Mouse (Mus musculus): ENCODE data around the gene Fen1. TPM values are rescaled to one million over a fixed set of nuclear protein-coding genes. Genes with fewer than 3 reads are reported as not detected.
"Not testable (repeated sequence)": the region's sequence is repeated elsewhere in the genome, so short reads cannot be mapped to it uniquely, and the experiment has no call there.

Fen1 gene
- polyA plus RNA-seq, 1 experiment from 2014 or later, result 27.6 TPM

GRCm38 (mm10) chr19:10169179-10169578, 34.8 kb downstream of the Fen1 start:
- Histone ChIP-seq H3K9me3 (ENCODE audit: control insufficient read depth, low read length) (no peaks in the 10 kb centered on the region), H3K4me2 (ENCODE audit: low read length) (no peak overlapping the region), H3K36me3 (ENCODE audit: control insufficient read depth, insufficient read depth, low read length) (no peaks in the 10 kb centered on the region), H3K4me3 (ENCODE audit: low read length) (no peak overlapping the region), H3K27ac (ENCODE audit: low read depth, low read length) (no peak overlapping the region), H3K4me1 (ENCODE audit: control insufficient read depth, insufficient read depth, low read depth, low read length) (no peaks in the 10 kb centered on the region), H3K9ac (ENCODE audit: low read depth, low read length) (no peak overlapping the region), H3K27me3 (replicated peaks; ENCODE audit: control insufficient read depth, insufficient read depth, low read length) (no peaks in the 10 kb centered on the region)
- ATAC-seq, result no peak

- no peak overlapping the region for H3K4me2 ChIP-seq (ENCODE audit: low read length)
- H3K9ac ChIP-seq (ENCODE audit: low read depth, low read length), result no peak overlapping the region
- no peak overlapping the region for H3K4me3 ChIP-seq (ENCODE audit: low read length)
- no peak for ATAC-seq
- H3K27me3 ChIP-seq (replicated peaks; ENCODE audit: control insufficient read depth, insufficient read depth, low read length), result no peaks in the 10 kb centered on the region
- H3K9me3 ChIP-seq (ENCODE audit: control insufficient read depth, low read length), result no peaks in the 10 kb centered on the region
- no peaks in the 10 kb centered on the region for H3K4me1 ChIP-seq (ENCODE audit: control insufficient read depth, insufficient read depth, low read depth, low read length)
- WGBS, result 90% methylated on average over 3 of the region's 3 CpGs
- no peak overlapping the region for H3K27ac ChIP-seq (ENCODE audit: low read depth, low read length)
- H3K36me3 ChIP-seq (ENCODE audit: control insufficient read depth, insufficient read depth, low read length), result no peaks in the 10 kb centered on the region
Measured at GRCm38 (mm10) chr19:10168441-10168840, 35.5 kb downstream of the Fen1 start.

DNA sequence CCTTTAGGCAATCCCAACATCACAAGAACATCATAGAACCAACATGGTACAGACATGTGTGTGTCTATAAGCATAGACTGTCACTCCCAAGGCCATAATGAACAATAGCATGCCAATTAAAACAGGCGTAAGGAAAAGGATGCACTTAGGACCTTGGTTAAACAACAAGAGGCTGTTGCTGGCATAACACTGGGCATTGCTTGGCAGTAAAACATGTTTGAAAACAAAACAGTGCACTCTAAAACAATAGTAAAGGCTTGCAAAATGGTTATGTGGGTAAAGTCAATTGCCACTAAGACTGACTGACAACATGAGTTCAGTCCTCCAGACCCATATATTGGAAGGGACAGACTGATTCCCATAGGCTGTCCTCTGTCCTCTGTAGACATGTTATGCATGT, 36.0 kb downstream of the Fen1 start:
- 90% methylated on average over 1 of the region's 1 CpGs for WGBS
- H3K27me3 ChIP-seq (replicated peaks; ENCODE audit: control insufficient read depth, insufficient read depth, low read length), result no peaks in the 10 kb centered on the region
- H3K4me2 ChIP-seq (ENCODE audit: low read length), result no peak overlapping the region
- H3K27ac ChIP-seq (ENCODE audit: low read depth, low read length), result no peak overlapping the region
- H3K4me3 ChIP-seq (ENCODE audit: low read length), result no peak overlapping the region
- H3K9ac ChIP-seq (ENCODE audit: low read depth, low read length), result no peak overlapping the region
- no peak for ATAC-seq
- H3K36me3 ChIP-seq (ENCODE audit: control insufficient read depth, insufficient read depth, low read length), result no peaks in the 10 kb centered on the region
- H3K9me3 ChIP-seq (ENCODE audit: control insufficient read depth, low read length), result no peaks in the 10 kb centered on the region
- H3K4me1 ChIP-seq (ENCODE audit: control insufficient read depth, insufficient read depth, low read depth, low read length), result no peaks in the 10 kb centered on the region

GRCm38 (mm10) chr19:10167112-10167511, 36.9 kb downstream of the Fen1 start:
- H3K9ac ChIP-seq (ENCODE audit: low read depth, low read length), result no peak overlapping the region
- no peaks in the 10 kb centered on the region for H3K36me3 ChIP-seq (ENCODE audit: control insufficient read depth, insufficient read depth, low read length)
- H3K4me1 ChIP-seq (ENCODE audit: control insufficient read depth, insufficient read depth, low read depth, low read length), result no peaks in the 10 kb centered on the region
- no peak overlapping the region for H3K4me2 ChIP-seq (ENCODE audit: low read length)
- 77% methylated on average over 4 of the region's 4 CpGs for WGBS
- ATAC-seq, result no peak
- no peaks in the 10 kb centered on the region for H3K27me3 ChIP-seq (replicated peaks; ENCODE audit: control insufficient read depth, insufficient read depth, low read length)
- H3K4me3 ChIP-seq (ENCODE audit: low read length), result no peak overlapping the region
- no peaks in the 10 kb centered on the region for H3K9me3 ChIP-seq (ENCODE audit: control insufficient read depth, low read length)
- H3K27ac ChIP-seq (ENCODE audit: low read depth, low read length), result no peak overlapping the region

GRCm38 (mm10) chr19:10165928-10166327, 38.0 kb downstream of the Fen1 start:
- H3K4me3 ChIP-seq (ENCODE audit: low read length); H3K4me1 ChIP-seq (ENCODE audit: control insufficient read depth, insufficient read depth, low read depth, low read length); H3K9ac ChIP-seq (ENCODE audit: low read depth, low read length); H3K27ac ChIP-seq (ENCODE audit: low read depth, low read length); ATAC-seq; H3K4me2 ChIP-seq (ENCODE audit: low read length); H3K36me3 ChIP-seq (ENCODE audit: control insufficient read depth, insufficient read depth, low read length); H3K9me3 ChIP-seq (ENCODE audit: control insufficient read depth, low read length); H3K27me3 ChIP-seq (replicated peaks; ENCODE audit: control insufficient read depth, insufficient read depth, low read length): not testable (repeated sequence)
- 93% methylated on average over 4 of the region's 4 CpGs for WGBS

DNA sequence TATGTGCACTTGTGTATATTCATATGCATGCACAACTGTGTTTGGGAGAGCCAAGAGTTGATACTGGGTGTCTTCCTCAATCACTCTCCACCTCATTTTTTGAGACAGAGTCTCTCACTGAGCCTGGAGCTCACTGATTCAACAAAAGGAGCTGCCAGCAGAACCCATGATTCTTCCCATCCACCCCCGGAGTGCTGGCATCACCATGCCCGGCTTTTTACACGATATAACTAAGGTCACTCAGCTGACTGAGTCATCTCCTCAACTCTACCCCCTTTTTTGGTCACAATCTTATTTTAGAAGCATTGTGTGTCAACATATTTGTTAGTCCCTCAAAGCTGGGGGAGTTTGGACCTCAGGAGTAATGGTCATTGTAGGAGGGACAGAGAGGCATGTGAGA, 40.1 kb downstream of the Fen1 start:
- 84% methylated on average over 3 of the region's 3 CpGs for WGBS

GRCm38 (mm10) chr19:10157725-10158124, 46.2 kb downstream of the Fen1 start:
- no peak overlapping the region for H3K9ac ChIP-seq (ENCODE audit: low read depth, low read length)
- H3K4me3 ChIP-seq (ENCODE audit: low read length), result no peak overlapping the region
- no peak overlapping the region for H3K4me2 ChIP-seq (ENCODE audit: low read length)
- no peaks in the 10 kb centered on the region for H3K36me3 ChIP-seq (ENCODE audit: control insufficient read depth, insufficient read depth, low read length)
- no peaks in the 10 kb centered on the region for H3K9me3 ChIP-seq (ENCODE audit: control insufficient read depth, low read length)
- H3K27me3 ChIP-seq (replicated peaks; ENCODE audit: control insufficient read depth, insufficient read depth, low read length), result no peaks in the 10 kb centered on the region
- ATAC-seq, result no peak
- H3K4me1 ChIP-seq (ENCODE audit: control insufficient read depth, insufficient read depth, low read depth, low read length), result no peaks in the 10 kb centered on the region
- 83% methylated on average over 2 of the region's 2 CpGs for WGBS
- H3K27ac ChIP-seq (ENCODE audit: low read depth, low read length), result no peak overlapping the region

More for the DNA sequence above, 40.1 kb downstream of the Fen1 start:
- H3K27me3 ChIP-seq (replicated peaks; ENCODE audit: control insufficient read depth, insufficient read depth, low read length), result no peaks in the 10 kb centered on the region
- H3K27ac ChIP-seq (ENCODE audit: low read depth, low read length), result no peak overlapping the region
- no peak for ATAC-seq
- H3K4me3 ChIP-seq (ENCODE audit: low read length), result no peak overlapping the region
- H3K4me2 ChIP-seq (ENCODE audit: low read length), result no peak overlapping the region
- no peak overlapping the region for H3K9ac ChIP-seq (ENCODE audit: low read depth, low read length)
- no peaks in the 10 kb centered on the region for H3K4me1 ChIP-seq (ENCODE audit: control insufficient read depth, insufficient read depth, low read depth, low read length)
- H3K9me3 ChIP-seq (ENCODE audit: control insufficient read depth, low read length), result no peaks in the 10 kb centered on the region
- no peaks in the 10 kb centered on the region for H3K36me3 ChIP-seq (ENCODE audit: control insufficient read depth, insufficient read depth, low read length)

- Histone ChIP-seq H3K4me1 (ENCODE audit: control insufficient read depth, insufficient read depth, low read depth, low read length) (no peaks in the 10 kb centered on the region), H3K36me3 (ENCODE audit: control insufficient read depth, insufficient read depth, low read length) (no peaks in the 10 kb centered on the region), H3K4me3 (ENCODE audit: low read length) (no peak overlapping the region), H3K9me3 (ENCODE audit: control insufficient read depth, low read length) (no peaks in the 10 kb centered on the region), H3K4me2 (ENCODE audit: low read length) (no peak overlapping the region), H3K27ac (ENCODE audit: low read depth, low read length) (no peak overlapping the region), H3K27me3 (replicated peaks; ENCODE audit: control insufficient read depth, insufficient read depth, low read length) (no peaks in the 10 kb centered on the region), H3K9ac (ENCODE audit: low read depth, low read length) (no peak overlapping the region)
- WGBS, result 86% methylated on average over 3 of the region's 3 CpGs
- ATAC-seq, result no peak
Measured at GRCm38 (mm10) chr19:10149189-10149588, 54.8 kb downstream of the Fen1 start.
